Mouse (Mus musculus): ENCODE results near the gene Anks1b. TPM values are rescaled to one million over a fixed set of nuclear protein-coding genes. Genes with fewer than 3 reads are reported as not detected.

Anks1b gene
- polyA plus RNA-seq, 1 experiment, result 0.03 TPM

- 44% methylated on average over 1 of the region's 1 CpGs for WGBS
These were observed 413.3 kb downstream of the Anks1b start for GRCm38 (mm10) chr10:90286589-90286988.

GRCm38 (mm10) chr10:90303249-90303648 lies 429.9 kb downstream of the Anks1b start:
- H3K36me3 ChIP-seq (ENCODE audit: control insufficient read depth, insufficient read depth, low read length), result no peaks in the 10 kb centered on the region
- 54% methylated on average over 1 of the region's 1 CpGs for WGBS
- no peaks in the 10 kb centered on the region for H3K4me1 ChIP-seq (ENCODE audit: control insufficient read depth, insufficient read depth, insufficient read length, low read length)
- H3K27me3 ChIP-seq (ENCODE audit: control insufficient read depth, insufficient read depth, low read length), result no peaks in the 10 kb centered on the region
- no peak overlapping the region for H3K27ac ChIP-seq (ENCODE audit: insufficient read depth, low read depth, low read length)
- TF ChIP-seq POLR2A (IDR thresholded peaks at IDR 0.05; ENCODE audit: low read depth, low read length) (no peak), CTCF (IDR thresholded peaks at IDR 0.05; ENCODE audit: extremely low read depth, insufficient read length, insufficient replicate concordance, low read depth, low read length) (no peak)
- no peak overlapping the region for H3K4me3 ChIP-seq (ENCODE audit: low read depth, low read length)

More at GRCm38 (mm10) chr10:90286589-90286988, 413.3 kb downstream of the Anks1b start:
- Histone ChIP-seq H3K4me3 (ENCODE audit: low read depth, low read length) (no peak overlapping the region), H3K27ac (ENCODE audit: insufficient read depth, low read depth, low read length) (no peak overlapping the region), H3K27me3 (ENCODE audit: control insufficient read depth, insufficient read depth, low read length) (no peaks in the 10 kb centered on the region), H3K4me1 (ENCODE audit: control insufficient read depth, insufficient read depth, insufficient read length, low read length) (no peaks in the 10 kb centered on the region), H3K36me3 (ENCODE audit: control insufficient read depth, insufficient read depth, low read length) (no peaks in the 10 kb centered on the region)
- TF ChIP-seq CTCF (IDR thresholded peaks at IDR 0.05; ENCODE audit: extremely low read depth, insufficient read length, insufficient replicate concordance, low read depth, low read length) (no peak), POLR2A (IDR thresholded peaks at IDR 0.05; ENCODE audit: low read depth, low read length) (no peak)

- no peaks in the 10 kb centered on the region for H3K36me3 ChIP-seq (ENCODE audit: control insufficient read depth, insufficient read depth, low read length)
- no peaks in the 10 kb centered on the region for H3K4me1 ChIP-seq (ENCODE audit: control insufficient read depth, insufficient read depth, insufficient read length, low read length)
- H3K4me3 ChIP-seq (ENCODE audit: low read depth, low read length), result no peak overlapping the region
- no peak for TF ChIP-seq CTCF (IDR thresholded peaks at IDR 0.05; ENCODE audit: extremely low read depth, insufficient read length, insufficient replicate concordance, low read depth, low read length)
- no peak for TF ChIP-seq POLR2A (IDR thresholded peaks at IDR 0.05; ENCODE audit: low read depth, low read length)
- H3K27me3 ChIP-seq (ENCODE audit: control insufficient read depth, insufficient read depth, low read length), result no peaks in the 10 kb centered on the region
- H3K27ac ChIP-seq (ENCODE audit: insufficient read depth, low read depth, low read length), result no peak overlapping the region
These were observed 432.8 kb downstream of the Anks1b start for GRCm38 (mm10) chr10:90306156-90306555.

- 73% methylated on average over 5 of the region's 5 CpGs for WGBS
- no peaks in the 10 kb centered on the region for H3K4me1 ChIP-seq (ENCODE audit: control insufficient read depth, insufficient read depth, insufficient read length, low read length)
- no peaks in the 10 kb centered on the region for H3K36me3 ChIP-seq (ENCODE audit: control insufficient read depth, insufficient read depth, low read length)
- H3K4me3 ChIP-seq (ENCODE audit: low read depth, low read length), result no peak overlapping the region
- H3K27me3 ChIP-seq (ENCODE audit: control insufficient read depth, insufficient read depth, low read length), result no peaks in the 10 kb centered on the region
- TF ChIP-seq POLR2A (IDR thresholded peaks at IDR 0.05; ENCODE audit: low read depth, low read length), result no peak
- no peak for TF ChIP-seq CTCF (IDR thresholded peaks at IDR 0.05; ENCODE audit: extremely low read depth, insufficient read length, insufficient replicate concordance, low read depth, low read length)
- no peak overlapping the region for H3K27ac ChIP-seq (ENCODE audit: insufficient read depth, low read depth, low read length)
These were observed 434.7 kb downstream of the Anks1b start for GRCm38 (mm10) chr10:90307931-90308555.

GRCm38 (mm10) chr10:90329781-90330180 lies 456.5 kb downstream of the Anks1b start:
- Histone ChIP-seq H3K27me3 (ENCODE audit: control insufficient read depth, insufficient read depth, low read length) (no peaks in the 10 kb centered on the region), H3K36me3 (ENCODE audit: control insufficient read depth, insufficient read depth, low read length) (no peaks in the 10 kb centered on the region), H3K4me3 (ENCODE audit: low read depth, low read length) (no peak overlapping the region), H3K4me1 (ENCODE audit: control insufficient read depth, insufficient read depth, insufficient read length, low read length) (no peaks in the 10 kb centered on the region), H3K27ac (ENCODE audit: insufficient read depth, low read depth, low read length) (no peak overlapping the region)
- TF ChIP-seq CTCF (IDR thresholded peaks at IDR 0.05; ENCODE audit: extremely low read depth, insufficient read length, insufficient replicate concordance, low read depth, low read length) (no peak), POLR2A (IDR thresholded peaks at IDR 0.05; ENCODE audit: low read depth, low read length) (no peak)
- WGBS, result 87% methylated on average over 4 of the region's 4 CpGs

- Histone ChIP-seq H3K27ac (ENCODE audit: insufficient read depth, low read depth, low read length) (no peak overlapping the region), H3K4me3 (ENCODE audit: low read depth, low read length) (no peak overlapping the region), H3K36me3 (ENCODE audit: control insufficient read depth, insufficient read depth, low read length) (no peaks in the 10 kb centered on the region), H3K27me3 (ENCODE audit: control insufficient read depth, insufficient read depth, low read length) (no peaks in the 10 kb centered on the region), H3K4me1 (ENCODE audit: control insufficient read depth, insufficient read depth, insufficient read length, low read length) (no peaks in the 10 kb centered on the region)
- 75% methylated on average over 1 of the region's 1 CpGs for whole genome bisulfite sequencing
- TF ChIP-seq CTCF (IDR thresholded peaks at IDR 0.05; ENCODE audit: extremely low read depth, insufficient read length, insufficient replicate concordance, low read depth, low read length), result no peak
- no peak for TF ChIP-seq POLR2A (IDR thresholded peaks at IDR 0.05; ENCODE audit: low read depth, low read length)
These were observed 472.1 kb downstream of the Anks1b start for GRCm38 (mm10) chr10:90345394-90345793.

GRCm38 (mm10) chr10:90356258-90356657 lies 482.9 kb downstream of the Anks1b start:
- Histone ChIP-seq H3K27ac (ENCODE audit: insufficient read depth, low read depth, low read length) (no peak overlapping the region), H3K4me1 (ENCODE audit: control insufficient read depth, insufficient read depth, insufficient read length, low read length) (peaks cover 3% of the 10 kb centered on the region; the same call in 1 of the 2 replicates), H3K36me3 (ENCODE audit: control insufficient read depth, insufficient read depth, low read length) (no peaks in the 10 kb centered on the region), H3K27me3 (ENCODE audit: control insufficient read depth, insufficient read depth, low read length) (no peaks in the 10 kb centered on the region), H3K4me3 (ENCODE audit: low read depth, low read length) (no peak overlapping the region)
- TF ChIP-seq CTCF (IDR thresholded peaks at IDR 0.05; ENCODE audit: extremely low read depth, insufficient read length, insufficient replicate concordance, low read depth, low read length) (no peak), POLR2A (IDR thresholded peaks at IDR 0.05; ENCODE audit: low read depth, low read length) (no peak)
- WGBS, result no CpG with 5 or more reads among the region's 1 CpGs

All from small intestine, adult 2 months (tissue).